Mouse (Mus musculus) adrenal gland, adult 2 months (tissue): ENCODE data around the gene Zmynd19. TPM values are rescaled to one million over a fixed set of nuclear protein-coding genes. Genes with fewer than 3 reads are reported as not detected.
A peak's percentile ranks its signal among the peaks of the same experiment; 100 is the strongest.
"Not testable (repeated sequence)": the region's sequence is repeated elsewhere in the genome, so short reads cannot be mapped to it uniquely, and the experiment has no call there.

Experiments used
- DNase-seq: peaks from one replicate; pipeline ENCODE4 v3.0.0; 2021
- polyA plus RNA-seq: library from polyadenylated mRNA; depleted of rRNA; stranded (reverse); fragments of >200 nt; gene quantifications from 2 replicates; pipeline ENCODE4 v1.2.3, GENCODE M21; 2012
- total RNA-seq, 2 experiments: library from RNA; stranded (reverse); gene quantifications; 2 replicates each; pipeline ENCODE4 v1.2.3; 2021

Gene Zmynd19
- total and polyA plus RNA-seq, 3 experiments, result 3.9 to 30.2 (median 21.8) TPM

DNA sequence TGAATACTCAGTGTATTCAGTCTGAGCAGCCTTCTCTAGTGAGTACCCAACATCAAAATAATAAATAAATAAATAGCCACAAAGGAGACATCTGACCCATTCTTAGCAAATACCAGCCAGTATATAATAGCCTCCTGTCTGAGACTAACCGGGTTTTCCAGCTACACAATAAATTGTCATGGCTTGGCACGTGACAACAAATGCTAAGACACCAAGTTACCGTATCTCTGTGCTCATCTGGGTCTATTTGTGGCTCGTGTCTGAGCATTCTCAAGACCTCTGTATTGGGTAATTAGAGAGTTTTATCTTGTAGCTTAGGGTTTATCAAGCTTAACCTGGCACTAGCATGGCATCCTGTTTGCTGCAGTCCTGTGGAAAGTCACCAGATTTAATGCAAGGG is 7.5 kb upstream of the Zmynd19 start:
- no peak for DNase-seq

DNA sequence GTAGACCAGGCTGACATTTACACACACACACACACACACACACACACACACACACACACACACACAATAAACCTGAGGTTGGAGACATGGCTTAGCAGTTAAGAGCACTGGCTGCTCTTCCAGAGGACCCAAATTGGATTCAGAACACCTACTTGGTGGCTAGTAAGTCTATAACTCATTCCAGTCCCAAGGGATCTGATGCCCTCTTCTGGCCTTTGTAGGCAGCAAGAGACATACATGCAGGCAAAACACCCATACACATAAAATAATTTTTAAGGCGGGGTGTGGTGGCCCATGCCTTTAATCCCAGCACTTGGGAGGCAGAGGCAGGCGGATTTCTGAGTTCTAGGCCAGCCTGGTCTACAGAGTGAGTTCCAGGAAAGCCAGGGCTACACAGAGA is 5.3 kb upstream of the Zmynd19 start:
- DNase-seq, result peak; percentile 49

GRCm38 (mm10) chr2:24950189-24950535 is 570 bp downstream of the Zmynd19 start:
- DNase-seq, result no peak

GRCm38 (mm10) chr2:24952537-24953055 is 3.0 kb downstream of the Zmynd19 start:
- no peak for DNase-seq

DNA sequence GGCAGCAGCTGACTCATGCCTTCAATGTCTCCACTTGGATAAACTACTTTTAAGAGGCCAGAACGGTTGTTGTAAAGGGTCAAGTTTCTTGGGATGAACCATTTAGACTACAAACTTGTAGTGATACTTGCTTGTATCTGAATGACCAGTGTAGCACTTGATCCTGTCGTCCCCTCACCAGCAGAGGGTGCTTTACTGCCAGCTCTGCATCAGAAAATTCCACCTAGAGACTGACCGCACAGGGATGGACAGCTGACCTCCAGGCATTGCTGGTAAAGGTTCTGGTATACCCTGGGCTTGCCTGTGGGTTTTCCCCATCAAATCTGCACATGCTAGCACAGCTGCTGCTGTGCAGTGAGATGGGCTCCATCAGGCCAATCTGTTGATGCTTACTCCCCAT is 11.3 kb downstream of the Zmynd19 start:
- peak; percentile 63 for DNase-seq

DNA sequence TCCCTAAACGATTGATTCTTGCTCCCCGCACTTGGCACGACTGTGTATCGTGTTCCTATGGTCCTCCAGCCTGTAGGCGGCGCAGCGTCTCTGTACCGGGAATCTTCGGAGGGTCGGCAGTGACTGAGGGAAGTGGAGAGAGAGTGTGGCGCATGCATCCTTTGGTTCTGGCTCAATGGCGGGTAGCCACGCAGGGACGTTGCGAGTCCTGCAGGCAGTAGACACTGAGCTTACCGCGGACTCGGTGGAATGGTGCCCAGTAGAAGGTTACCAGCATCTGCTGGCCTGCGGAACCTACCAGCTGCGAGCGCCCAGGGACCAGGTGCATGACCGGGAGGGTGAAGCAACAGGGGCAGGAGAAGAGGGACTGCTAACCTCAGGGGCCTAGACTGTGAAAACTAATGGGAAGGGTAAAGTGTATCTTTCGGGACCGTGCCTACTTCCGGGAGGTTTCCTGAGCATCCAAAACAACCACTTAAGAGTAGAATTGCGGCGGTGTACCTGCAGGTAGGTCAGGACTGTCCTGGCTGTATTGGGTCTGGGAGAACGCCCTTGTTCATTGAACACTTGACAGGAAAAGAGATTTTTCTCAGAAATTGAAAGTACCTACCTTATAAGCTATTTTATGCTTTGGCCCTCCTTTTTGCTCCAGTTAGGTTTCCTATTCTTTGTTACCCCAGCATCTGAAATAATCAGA is 12.9 kb downstream of the Zmynd19 start, which contains the start of gene Dph7:
Gene Dph7 (plus strand): TSS at position 97 of the 697 bp plus-strand sequence.
- DNase-seq, result peak; percentile 87

DNA sequence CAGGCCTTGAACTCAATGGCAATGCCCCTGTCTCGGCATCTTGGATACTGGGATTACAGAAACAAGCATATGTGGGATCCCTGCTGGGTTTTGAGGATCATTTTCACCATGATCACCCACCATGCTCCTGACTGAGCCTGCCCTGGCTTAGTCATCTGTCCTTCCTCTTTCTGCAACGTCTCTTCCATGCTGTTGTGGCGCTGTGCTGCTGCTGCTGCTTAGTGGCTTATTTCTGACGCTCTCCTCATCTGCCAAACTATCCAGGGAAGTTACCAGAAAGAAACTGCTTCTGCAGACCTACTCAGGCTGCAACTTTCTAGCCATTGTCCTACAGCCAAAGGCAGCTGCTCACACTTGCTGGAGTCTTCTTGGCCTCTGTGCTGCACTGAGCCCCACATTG is 20.8 kb downstream of the Zmynd19 start:
- DNase-seq, result no peak

DNA sequence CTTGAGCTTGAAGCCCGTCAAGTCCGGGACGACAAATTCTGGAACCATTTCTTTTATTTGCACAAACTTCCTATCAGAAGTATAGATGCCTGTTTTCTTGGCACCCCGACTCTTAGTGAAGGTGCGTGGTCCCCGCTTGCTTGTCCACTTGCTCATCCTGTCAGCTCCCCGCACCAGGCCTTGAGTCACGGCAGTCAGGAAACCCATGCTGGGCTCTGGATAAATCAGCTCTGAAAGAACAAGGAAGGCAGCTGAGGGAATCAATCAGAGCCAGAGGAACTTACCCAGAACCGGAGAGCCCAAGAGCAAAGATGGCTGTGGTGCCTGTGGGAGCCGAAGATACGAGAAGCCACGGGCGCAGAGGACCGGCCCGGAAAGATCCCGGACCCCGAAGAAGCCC is 24.9 kb downstream of the Zmynd19 start:
- not testable (repeated sequence) for DNase-seq

- peak; percentile 99 for DNase-seq
Observed at GRCm38 (mm10) chr2:24974906-24975703, 25.5 kb downstream of the Zmynd19 start, which contains the start of gene Mrpl41. TSS of gene Mrpl41 (minus strand) at chr2:24975098.

DNA sequence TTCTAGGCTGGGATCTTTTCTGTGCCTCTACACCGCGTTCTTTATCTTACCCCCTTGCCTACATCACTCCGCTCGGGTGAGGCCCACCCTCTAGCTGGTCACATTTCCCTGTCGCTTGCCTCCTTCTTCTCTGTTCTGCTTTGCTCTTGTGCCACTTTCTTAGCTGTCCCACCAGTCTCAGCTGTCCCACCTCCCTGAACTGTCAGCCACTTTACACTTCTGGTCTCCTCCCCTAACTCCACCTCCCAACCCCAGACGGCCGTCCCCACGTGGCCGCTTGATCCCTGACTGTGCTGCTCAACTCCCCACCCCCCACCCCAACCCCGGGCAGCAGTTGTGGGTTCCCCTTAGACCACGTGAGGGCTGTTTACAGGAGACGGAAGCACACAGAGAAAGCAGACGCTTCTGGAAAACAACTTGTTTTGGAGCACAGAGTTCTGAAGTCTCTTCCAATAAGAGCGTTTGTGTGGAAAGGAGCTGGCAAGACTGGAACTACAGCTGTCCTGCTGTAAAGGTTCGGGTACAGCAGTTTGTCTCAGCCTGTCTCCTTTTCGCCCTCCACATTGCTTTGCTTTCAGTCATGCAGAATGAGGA is 26.2 kb downstream of the Zmynd19 start, which contains the start of gene Pnpla7:
Gene Pnpla7 (plus strand): TSS at position 330 of the 594 bp plus-strand sequence.
- peak; percentile 91 for DNase-seq

GRCm38 (mm10) chr2:24976960-24977359 is 27.4 kb downstream of the Zmynd19 start:
- DNase-seq, result no peak

GRCm38 (mm10) chr2:24987762-24988161 is 38.2 kb downstream of the Zmynd19 start:
- DNase-seq, result no peak

GRCm38 (mm10) chr2:24995332-24995731 is 45.7 kb downstream of the Zmynd19 start:
- DNase-seq, result peak; percentile 77

DNA sequence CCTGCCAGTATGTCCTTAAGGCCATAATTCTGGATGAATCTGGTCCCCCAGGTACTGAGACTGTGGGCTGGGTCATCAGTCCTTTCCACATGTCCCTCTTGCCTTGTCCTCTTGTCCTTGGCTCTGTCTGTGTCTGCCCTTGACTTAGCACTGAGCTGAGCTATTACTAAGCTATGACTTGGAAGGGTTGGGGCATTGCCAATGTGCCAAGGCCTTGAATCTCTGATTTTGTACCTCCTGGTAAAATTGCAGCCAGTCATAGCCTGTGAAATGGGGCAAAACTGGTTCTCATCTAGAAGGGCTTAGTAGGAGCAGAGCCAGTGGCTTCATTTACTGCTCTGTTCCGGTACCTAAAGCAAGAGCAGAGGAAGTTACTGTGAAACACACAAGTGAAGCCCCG is 46.9 kb downstream of the Zmynd19 start:
- peak; percentile 93 for DNase-seq

DNA sequence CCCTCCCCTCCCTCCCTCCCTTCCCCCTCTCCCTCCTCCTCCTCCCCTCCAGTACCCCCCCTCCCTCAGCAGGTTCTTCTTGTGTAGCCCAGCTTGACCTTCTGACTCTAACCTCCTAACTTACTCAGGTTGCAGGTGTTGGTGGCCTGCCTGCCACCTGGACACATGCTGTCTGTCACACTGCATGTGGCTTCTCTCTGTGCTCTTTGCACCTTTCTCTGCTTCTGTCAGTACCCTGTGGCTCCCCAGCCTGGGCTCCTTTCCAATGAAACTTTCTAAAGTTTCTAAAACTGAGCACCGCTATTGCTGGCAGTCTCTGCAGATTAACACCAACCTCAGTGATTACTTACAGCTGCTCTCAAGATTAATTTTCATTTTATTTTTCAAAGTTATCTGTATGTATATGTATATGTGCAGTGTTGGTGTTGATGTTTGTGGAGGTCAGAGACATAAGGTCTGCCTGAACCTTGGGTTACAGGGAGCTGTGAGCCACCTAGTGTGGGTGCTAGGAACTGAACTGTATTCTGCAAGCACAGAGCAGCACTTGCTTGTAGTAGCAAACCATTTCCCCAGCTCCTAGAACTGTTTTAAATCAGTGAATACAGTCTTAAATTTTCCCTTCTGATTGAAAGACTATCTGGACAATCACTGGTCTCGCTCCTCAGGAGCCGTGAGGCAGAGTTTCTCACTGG is 51.1 kb downstream of the Zmynd19 start:
- peak; percentile 65 for DNase-seq

GRCm38 (mm10) chr2:25003946-25004786 is 54.6 kb downstream of the Zmynd19 start:
- no peak for DNase-seq

DNA sequence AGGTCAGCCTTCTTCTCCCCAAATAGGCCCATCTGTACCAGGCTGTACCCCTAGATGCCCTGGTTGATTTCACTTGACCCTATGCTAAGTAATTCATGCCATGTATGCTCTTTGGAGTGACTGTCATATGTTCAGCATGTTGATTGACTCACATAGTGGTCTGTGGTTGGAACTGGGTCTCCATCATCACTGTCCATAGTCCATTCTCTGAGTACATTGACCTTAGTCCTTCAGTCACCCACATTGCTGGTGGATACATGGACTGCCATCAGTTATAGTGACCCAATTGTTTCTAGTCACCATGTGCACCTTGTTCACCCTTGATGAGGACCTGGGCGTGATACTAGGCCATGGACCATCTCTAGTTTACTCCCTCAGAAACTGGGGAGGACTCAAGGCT is 57.2 kb downstream of the Zmynd19 start:
- no peak for DNase-seq

DNA sequence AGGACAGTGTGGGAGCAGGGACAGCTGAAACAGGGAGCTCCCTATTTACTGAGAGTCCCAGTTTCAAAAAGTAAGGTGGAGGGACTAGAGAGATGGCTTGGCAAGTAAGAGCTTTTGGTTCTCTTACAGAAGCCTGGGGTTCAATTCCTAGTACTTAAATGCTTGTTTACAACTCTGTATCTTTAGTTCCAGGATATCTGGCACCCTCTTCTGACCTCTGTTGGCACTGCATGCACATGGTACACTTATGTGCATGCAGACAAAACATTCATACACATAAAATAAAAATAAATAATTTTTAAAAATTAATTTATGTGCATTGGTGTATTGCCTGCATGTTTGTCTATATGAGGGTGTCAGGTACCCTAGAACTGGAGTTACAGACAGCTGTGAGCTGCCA is 58.7 kb downstream of the Zmynd19 start:
- no peak for DNase-seq
